Mouse (Mus musculus) adrenal gland, adult 2 months (tissue): ENCODE results near the gene Efna3. TPM values are rescaled to one million over a fixed set of nuclear protein-coding genes. Genes with fewer than 3 reads are reported as not detected.

ENCODE experiments used
- DNase-seq: peaks from one replicate; pipeline ENCODE4 v3.0.0; 2021
- polyA plus RNA-seq: library from polyadenylated mRNA; depleted of rRNA; stranded (reverse); fragments of >200 nt; gene quantifications from 2 replicates; pipeline ENCODE4 v1.2.3, GENCODE M21; 2012
- total RNA-seq, 2 experiments: library from RNA; stranded (reverse); gene quantifications; 2 replicates each; pipeline ENCODE4 v1.2.3; 2021

Gene Efna3
- total and polyA plus RNA-seq, 3 experiments, result 0.21 to 0.55 (median 0.26) TPM

DNA sequence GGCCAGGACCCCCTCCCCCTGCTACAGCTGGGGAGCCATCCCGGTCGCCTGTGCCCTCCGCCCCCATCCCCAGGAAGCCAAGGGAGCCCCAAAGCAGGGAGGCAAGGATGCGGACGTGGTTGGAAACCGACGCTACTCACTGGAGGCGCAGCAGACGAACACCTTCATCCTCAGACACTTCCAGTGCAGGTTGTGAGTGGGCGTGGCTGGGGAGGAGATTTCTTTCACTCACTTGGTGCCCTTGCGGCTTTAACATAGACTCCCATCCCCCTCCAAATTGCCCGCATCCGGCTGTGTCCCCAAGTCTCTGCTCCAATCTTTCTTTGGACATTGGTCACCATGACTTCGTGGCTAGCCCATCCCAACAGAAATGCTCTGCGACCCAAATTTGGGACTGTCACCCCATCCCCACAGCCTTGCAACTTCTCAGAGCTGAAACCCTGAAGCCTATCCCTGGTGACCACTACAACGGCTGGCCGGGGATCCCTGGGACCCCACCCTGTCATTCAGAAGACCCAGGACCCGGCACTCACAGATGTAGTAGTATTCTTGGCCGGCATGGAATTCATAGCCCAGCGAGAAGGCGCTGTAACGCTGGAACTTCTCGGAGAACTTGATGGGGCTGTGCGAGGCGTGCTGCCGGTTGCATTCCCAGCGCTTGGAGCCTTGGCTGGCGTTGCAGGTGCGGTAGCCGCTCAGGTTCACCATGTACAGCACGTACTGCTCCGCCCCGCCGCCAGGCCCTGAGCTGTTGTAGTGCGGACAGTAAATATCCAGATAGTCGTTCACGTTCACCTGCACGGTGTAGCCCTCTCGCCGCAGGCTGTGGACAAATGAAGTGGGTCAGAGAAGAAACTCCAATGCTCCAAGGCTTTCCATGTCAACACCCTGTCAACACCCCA lies 6.6 kb downstream of the Efna3 start:
- DNase-seq, result no peak

DNA sequence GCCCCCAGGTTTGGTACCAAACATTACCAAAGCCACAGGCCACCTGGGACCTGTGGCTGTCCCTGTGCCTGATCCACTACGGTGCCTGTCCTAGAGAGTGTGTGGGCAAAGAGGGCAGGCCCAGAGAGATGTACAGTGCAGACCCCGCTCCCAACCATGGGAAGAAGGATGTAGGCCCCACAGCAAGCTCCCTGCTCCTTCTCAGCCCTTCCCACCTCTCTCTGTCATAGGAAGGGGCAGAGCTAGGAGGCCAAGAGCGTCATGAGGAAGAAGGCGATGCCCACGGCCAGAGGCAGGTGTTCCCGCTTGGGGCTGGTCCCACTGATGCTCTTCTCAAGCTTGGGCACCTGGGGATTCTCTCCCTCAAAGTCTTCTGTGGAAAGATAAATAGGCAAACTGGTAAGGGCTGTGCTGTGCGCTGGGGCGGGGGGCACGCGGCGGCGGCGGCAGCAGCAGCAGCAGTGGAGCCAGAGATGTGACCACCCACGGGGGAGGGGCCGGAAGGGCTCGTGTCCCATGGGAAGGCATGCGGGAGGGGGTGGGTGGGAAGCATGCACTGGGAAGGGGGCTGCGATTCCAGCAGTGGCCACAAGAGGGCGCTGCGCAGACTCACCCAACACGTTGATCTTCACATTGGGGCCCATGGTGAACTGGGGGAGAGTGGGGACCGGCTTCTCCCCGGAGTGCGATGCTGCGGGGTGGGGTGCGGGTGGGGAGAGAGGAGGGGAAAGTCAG lies 7.4 kb downstream of the Efna3 start:
- peak; percentile 67 for DNase-seq

DNA sequence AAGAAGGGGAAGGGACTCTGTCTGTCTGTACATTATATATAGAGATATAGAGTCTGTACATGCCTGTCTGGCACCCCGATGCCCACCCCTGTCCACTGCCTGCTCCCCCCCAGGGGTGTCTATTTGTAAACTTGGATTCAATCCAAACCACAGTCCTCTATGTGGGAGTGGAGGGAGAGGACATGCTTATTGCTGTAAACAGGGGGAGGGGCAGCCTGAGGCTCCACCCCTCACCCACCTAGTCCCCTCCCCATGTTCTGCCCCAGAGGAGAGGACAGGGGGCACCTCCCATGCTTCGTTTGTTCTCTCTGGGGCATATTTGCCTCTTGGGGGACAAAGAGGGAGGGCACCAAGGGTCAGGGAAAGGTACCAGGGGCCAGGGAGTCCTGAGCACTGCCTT lies 8.0 kb downstream of the Efna3 start:
- DNase-seq, result no peak

DNA sequence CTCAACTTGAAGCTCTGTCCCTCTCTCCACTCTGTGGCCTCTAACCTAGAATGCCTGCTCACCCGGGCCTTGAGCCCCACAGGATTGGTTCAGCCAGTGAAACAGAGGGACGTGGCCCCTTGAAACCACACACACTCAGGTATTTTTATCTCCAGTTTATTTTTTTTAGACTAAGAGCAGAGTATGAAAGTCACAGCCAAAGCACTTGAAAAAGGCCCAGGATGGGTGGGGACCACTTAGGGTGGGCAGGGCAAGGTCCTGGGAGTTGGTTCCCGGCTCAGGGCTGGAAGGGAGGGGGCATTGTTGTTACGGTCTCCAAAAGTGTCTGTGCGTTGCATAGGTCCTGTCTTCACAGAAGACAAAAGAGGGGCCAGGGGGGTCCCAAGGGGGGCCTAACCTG lies 8.4 kb downstream of the Efna3 start:
- DNase-seq, result no peak

DNA sequence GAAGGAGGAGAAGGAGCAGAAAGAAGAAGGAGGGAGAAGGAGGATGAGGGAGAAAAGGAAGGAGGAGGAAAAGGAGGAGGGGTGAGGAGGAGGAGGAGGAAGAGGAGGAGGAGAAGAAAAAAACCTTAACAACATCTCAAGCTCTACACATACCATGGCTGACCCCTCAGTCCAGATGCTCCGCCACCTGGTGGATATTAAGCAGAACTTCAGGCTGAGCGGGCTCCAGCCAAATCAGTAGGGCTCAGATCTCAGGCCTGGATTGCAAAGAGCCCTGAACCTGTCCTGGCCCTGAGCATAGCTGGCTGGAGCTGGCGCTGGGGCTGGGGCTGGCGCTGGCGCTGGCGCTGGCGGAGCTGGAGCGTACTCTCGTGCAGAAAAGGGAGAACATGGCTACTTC lies 14.7 kb downstream of the Efna3 start:
- peak; percentile 75 for DNase-seq

DNA sequence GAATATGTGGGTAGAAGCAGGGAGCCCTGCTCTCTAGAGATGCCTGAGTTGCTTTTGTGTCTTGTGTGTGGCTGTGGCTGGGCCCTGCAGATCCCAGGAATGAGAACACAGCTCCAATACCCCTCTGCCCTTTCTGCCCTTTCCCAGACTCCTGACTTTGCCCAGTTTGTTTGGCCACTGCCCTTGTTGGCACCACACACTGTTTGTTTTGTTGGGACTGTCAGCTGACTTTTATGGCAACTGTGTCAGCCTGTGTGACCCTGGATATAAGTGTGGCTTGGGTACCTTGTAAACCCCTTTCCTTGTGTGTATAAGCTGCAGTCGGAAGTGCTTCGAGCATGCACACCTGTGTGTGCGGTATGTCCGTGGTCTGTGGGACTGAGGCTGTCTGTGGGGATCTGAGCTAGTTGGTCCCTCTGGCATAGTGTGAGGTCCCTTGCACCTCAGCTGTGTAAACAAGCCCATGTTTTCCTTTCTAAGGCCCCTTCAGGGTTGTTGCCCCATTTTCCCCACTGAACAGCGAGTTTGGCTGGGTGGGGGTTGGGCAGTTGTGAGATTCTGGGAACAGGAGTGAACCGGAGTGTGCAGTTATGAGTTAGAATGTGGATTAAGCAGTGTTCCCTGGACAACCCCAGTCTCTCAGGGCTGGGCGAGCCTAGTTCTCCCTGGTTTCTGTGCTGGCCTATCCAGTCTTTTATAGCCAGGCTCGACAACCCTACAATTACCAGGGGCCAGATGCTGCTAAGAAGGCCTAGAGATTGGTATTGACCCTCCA lies 17.0 kb downstream of the Efna3 start:
- peak; percentile 34 for DNase-seq

DNA sequence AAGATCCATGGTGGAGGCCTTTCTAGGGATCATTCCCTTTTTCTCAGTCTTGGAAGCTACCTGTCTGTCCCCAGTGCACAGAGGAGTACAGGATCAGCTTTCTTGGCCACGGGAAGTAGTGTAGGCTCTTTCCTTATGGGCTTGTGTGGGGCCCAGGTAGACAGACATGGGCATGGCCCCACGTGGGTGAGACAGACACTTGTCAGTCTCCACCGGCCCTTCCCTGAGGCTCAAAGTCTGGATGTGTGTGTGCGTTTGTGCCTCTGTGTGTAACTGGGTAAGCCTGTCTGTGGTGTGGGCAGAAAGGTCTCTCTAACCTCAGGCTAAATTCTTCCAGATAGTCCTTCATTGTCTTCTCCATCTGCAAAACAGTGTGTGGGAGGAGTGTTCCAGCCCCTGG lies 17.7 kb downstream of the Efna3 start:
- DNase-seq, result no peak

DNA sequence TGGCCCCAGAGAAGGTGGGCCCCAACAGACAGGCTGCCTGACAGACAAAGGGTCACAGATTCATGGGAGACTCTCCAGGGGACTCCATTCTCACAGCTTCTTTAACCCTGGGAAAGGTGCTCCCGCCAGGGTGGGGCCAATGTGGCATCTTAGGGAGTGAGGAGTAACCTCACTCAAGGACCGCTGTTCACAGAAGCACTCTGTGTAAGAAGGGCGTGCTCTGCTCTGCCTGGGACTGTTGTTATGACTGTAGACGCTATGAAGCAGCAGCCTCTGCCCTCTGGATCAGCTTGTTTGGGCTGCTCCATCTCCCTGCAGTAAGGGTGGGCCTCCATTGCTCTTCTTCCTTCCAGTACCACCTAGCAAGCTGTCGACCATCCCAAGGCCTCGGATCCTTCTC lies 18.3 kb downstream of the Efna3 start:
- no peak for DNase-seq

DNA sequence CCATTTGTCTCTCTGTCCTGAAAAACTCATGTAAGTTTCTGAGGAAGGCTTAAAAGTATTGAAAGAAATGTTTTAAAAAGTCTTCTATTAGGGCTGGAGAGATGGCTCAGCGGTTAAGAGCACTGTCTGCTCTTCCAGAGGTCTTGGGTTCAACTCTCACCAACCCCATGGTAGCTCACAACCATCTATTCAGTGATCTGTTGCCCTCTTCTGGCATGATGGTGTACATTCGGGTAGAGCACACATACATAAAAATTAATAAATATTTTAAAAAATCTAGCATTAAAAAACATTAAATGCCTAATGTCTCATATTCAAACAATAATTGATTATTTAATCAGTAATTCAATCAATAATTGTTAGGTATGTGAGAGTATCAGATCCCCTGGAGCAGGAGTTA lies 22.3 kb downstream of the Efna3 start:
- no peak for DNase-seq

DNA sequence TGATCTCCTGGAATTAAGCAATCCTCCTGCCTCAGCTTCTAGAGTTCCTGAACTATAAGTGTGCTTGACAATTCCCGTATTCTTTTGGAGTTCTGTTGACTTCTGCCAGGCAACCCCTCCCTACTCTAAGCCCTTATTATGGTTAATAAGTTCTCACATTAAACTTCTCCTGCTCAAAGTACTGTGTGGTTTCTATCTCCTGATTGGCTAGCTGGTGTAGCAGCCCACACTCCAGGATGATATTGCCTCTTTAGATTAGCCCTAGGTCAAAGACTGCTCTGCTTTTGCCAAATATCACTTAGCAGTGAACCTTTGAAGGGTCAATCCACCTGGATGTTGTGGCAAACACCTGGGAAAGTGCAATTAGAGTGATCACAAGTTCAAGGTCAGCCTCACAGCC lies 22.7 kb downstream of the Efna3 start:
- no peak for DNase-seq

DNA sequence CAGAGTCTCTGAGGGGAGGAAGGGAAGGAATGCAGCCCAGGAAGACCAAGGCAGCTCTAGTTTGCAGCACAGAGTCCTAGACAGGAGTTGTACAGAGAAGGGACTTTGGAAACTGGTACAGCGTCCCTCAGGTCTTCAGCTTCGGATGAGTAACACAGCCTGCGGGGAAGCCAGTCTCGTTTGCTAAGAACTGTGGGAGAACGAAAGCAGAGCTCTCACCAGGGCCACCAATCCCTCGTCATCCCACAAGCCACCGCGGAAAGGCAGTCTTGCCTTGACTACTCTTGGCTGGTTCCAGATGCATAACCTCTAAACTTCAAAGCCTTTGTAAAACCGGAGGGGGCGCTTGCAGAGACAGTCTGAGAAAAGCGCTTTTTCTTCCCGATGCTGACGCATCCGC lies 23.3 kb downstream of the Efna3 start:
- DNase-seq, result peak; percentile 71

DNA sequence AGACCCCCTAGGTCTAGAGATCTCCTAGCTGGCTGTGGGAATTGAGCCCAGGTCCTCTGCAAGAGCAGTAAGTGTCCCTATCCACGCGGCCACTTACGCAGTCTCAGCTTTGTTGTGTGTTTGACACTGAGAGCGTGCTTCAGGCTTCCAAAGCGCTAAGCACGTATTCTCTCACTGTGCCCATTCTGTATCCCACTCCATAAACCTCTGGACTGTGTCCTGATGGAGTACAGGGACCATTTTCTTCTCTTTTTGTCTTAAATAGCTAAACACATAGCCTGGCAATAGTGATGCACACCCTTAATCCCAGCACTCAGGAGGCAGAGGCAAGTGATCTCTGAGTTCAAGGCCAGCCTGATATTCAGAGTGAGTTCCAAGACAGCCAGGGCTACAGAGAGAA lies 23.9 kb downstream of the Efna3 start:
- no peak for DNase-seq

DNA sequence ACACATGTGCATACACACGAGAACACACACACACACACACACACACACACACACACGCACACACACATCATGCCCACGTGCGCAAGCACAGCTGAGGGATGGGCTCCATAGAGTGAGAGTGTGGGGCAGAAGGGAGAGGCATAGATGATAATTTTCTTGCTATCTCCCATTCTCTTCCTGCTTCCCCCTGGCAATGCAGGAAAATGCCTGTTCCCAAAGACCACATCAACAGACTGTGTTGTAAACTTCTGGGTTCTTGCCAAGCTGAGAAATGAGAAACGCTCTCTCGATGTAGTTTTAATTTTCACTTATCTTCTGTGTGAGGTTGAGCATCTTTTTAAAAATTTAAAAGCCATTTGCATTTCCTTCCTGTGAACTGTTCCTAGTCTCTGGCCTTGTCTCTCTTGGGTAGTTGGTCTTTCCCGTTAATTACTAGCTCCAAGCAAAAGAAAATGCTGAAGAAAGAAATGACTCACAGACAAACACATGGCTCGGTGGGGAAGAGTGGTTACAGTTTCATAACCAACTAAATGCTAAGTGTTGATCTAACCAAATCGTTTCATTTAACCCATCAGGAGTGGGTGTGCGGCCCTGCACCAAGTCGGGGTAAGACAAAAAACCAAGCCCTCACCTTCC lies 25.9 kb downstream of the Efna3 start:
- DNase-seq, result no peak

DNA sequence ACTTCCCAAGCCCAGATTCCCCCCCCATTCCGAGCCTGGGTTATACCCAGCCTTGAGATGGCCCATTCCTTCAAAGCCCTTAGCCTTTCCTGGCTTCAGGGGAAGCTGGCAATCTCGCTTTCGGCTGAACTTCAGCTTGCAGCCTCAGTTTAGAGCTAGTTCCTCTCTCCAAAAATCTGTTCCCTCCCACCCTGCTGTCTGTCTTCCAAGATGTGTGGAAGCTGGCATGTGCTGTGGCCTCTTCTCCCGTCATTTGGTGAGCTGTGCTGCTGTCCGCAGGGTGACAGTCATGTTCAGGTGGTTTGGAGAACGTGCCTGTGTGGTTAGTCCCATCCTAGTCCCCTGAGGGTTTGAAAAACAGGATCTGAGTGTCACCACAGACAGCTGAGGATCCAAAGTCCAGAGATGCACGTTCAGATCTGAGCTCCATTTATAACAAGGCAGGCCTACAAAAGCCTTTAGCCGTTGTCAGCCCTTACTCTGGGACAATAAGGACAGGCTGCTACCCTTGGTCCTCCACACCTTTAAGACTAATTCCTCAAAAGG lies 27.0 kb downstream of the Efna3 start:
- no peak for DNase-seq

DNA sequence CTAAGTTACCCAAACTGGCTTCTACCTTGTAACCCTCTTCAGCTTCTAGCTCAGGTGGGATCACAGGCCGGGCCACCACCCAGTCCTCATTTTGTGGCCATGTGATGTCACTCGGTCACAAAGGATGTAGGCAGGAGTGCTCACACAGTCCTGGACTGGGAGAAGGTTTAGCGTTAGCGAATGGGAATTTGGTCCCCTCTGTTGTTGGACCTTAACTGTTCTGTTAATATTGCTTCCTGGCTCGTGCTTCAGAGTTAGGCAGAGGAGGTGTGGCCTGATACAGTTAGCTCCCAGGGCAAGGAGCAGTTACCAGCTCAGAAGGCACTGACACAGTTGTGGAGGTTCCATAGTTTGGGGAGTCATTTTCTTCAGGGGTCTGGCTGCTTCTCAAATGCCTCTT lies 28.6 kb downstream of the Efna3 start:
- no peak for DNase-seq

DNA sequence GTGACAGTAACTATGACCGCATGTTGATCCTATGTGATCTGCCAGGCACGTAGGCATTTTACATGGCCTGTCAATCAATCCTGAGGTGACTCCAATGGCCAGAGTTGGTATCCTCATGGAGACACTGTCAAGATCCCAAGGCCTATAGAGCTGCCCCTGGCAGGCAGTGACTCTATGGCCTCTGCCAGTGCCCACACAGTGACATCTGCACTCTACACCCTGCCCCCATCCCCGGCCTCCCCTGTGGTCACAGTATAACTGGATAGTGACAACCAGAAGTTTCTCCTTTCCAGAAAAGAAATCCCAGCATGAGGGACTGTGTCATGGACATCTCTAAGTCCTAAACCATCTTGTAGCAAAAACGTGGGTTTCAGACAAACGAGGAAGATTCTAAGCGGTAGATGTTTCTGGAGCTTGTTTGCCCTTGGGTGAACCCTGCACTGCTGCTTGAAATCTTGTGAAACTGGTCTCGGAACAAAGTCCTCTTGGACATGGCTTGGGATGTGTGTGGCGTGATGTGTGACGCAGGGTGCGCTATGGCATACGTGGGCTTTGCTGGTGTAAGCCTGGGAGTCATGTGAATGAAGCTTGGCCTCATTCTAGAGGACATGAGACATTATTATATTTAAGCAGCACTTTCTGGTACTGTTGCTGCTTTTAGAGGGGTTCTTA lies 29.4 kb downstream of the Efna3 start:
- no peak for DNase-seq

DNA sequence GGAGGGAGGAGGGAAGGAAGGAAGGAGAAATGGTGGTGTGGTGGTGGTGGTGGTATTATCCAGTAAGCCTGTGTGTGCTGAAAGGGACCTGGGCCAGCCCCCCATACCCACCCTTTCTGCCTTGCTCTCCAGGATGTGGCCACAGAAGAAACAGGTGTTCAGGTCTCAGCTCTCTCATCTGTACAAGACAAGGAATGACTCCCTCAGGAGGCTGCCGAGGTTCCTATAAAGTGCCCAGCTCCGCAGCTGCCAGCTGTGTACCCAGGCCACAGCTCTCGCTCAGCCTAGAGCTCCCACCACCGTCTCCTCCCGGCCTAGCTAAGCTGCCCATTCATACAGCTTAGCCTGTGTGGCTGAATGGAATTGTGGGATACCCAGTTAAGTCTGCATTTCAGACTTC lies 30.5 kb downstream of the Efna3 start:
- no peak for DNase-seq

DNA sequence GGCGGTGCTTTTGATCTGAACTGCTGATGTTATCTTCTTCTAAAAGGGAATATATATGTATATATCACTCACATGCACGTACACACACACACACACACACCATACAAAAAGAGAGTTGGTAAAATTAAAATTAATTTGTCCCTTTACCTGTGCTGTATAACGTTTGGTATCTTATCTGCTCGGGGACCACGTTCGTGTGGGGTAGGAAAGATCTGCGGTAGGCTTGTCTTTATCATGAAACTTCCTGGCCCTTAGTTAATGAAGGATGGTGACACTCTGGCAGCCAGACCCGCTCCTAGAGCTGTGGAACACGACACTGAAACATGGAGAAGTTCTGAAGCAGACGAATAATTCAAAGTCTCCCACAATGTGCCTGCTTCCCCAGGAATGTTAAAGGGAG lies 30.9 kb downstream of the Efna3 start:
- DNase-seq, result no peak

DNA sequence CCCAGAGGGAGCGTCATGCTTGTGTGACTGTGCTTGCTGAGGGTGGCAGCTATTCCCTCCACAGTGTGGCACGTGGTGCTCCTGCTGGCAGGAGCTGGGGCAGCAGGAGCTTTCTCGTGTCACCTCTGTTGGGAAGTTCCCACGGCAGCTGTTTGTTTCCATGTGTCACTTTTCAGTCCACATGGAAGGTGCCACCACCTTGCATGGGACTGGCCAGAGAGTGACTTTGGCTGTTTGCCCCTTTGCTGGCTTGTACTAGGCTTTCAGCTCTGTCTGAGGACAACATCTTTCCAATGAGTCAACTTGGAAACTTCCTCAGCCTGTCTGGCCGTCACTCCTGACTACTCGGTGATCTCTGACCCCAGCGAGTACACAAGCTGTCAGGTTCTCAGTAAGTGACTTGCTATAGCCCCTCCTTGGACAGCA lies 34.2 kb downstream of the Efna3 start:
- peak; percentile 26 for DNase-seq

DNA sequence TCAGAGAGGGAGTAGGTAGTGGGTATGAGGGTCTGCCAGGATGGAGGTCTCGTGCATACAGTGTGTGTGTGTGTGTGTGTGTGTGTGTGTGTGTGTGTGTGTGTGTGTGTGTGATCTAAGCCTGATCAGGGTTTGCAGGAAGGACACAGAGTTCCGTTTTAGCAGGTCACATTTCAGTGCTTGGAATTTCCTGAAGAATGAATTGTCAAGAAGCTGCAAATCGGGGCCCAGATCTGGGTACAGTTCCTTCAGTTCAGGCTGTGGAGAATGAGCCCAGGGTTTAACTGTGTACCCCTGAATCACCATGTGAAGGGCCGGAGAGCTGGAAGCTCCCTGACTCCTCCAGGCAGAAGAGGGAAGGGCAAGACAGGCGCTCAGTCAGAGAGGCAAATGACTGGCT lies 35.5 kb downstream of the Efna3 start:
- no peak for DNase-seq

DNA sequence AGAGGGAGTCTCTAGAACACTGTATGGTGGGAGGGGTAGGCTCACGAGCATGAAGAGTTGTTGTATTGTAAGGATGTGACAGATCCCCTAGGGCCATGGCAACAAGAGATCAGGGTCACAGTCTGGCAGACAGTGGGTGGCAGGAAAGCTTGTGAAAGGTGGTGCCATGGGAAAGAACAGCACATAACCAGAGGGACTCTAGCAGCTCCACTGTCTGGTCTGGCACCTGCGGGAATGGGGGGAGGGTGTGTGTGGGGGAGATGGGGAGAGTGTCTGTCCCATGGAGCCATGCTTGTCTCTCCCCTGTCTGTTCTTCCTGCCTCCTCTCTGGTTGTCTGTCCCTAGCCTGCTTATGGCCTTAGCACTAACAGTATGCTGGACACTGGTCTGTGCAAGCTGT lies 37.2 kb downstream of the Efna3 start:
- DNase-seq, result no peak
